Mouse (Mus musculus): ENCODE measurements around the gene Rabep2. TPM values are rescaled to one million over a fixed set of nuclear protein-coding genes. Genes with fewer than 3 reads are reported as not detected.
A peak's percentile ranks its signal among the peaks of the same experiment; 100 is the strongest.

The Rabep2 gene
- total RNA-seq, 2 experiments from 2014 or later = 52.1 to 63.2 TPM

- DNase-seq (ENCODE audit: low spot score in 2 of 2) = no peak
These were observed 1.6 kb downstream of the Rabep2 start for GRCm38 (mm10) chr7:126430167-126430566.

GRCm38 (mm10) chr7:126434726-126435125, 6.2 kb downstream of the Rabep2 start:
- no peak for DNase-seq (ENCODE audit: low spot score in 2 of 2)

GRCm38 (mm10) chr7:126435801-126436200, 7.2 kb downstream of the Rabep2 start:
- DNase-seq (ENCODE audit: low spot score in 2 of 2) = no peak

GRCm38 (mm10) chr7:126436851-126437250, 8.3 kb downstream of the Rabep2 start:
- DNase-seq (ENCODE audit: low spot score in 2 of 2) = peak; percentile 31 to 59

GRCm38 (mm10) chr7:126440134-126440533, 11.6 kb downstream of the Rabep2 start:
- DNase-seq (ENCODE audit: low spot score in 2 of 2) = no peak

GRCm38 (mm10) chr7:126443997-126444396, 15.4 kb downstream of the Rabep2 start:
- no peak for DNase-seq (ENCODE audit: low spot score in 2 of 2)

GRCm38 (mm10) chr7:126444536-126444935, 16.0 kb downstream of the Rabep2 start:
- DNase-seq (ENCODE audit: low spot score in 2 of 2) = no peak

- DNase-seq (ENCODE audit: low spot score in 2 of 2) = no peak
These were observed 16.7 kb downstream of the Rabep2 start for GRCm38 (mm10) chr7:126445104-126445815.

GRCm38 (mm10) chr7:126446217-126446616, 17.7 kb downstream of the Rabep2 start:
- no peak for DNase-seq (ENCODE audit: low spot score in 2 of 2)

- no peak for DNase-seq (ENCODE audit: low spot score in 2 of 2)
These were observed 19.9 kb downstream of the Rabep2 start for GRCm38 (mm10) chr7:126448481-126448880.

- no peak for DNase-seq (ENCODE audit: low spot score in 2 of 2)
These were observed 21.4 kb downstream of the Rabep2 start for GRCm38 (mm10) chr7:126449991-126450390.

GRCm38 (mm10) chr7:126450641-126451040, 22.1 kb downstream of the Rabep2 start:
- no peak for DNase-seq (ENCODE audit: low spot score in 2 of 2)

GRCm38 (mm10) chr7:126452244-126452643, 23.7 kb downstream of the Rabep2 start:
- no peak for DNase-seq (ENCODE audit: low spot score in 2 of 2)

GRCm38 (mm10) chr7:126453861-126454260, 25.3 kb downstream of the Rabep2 start:
- DNase-seq (ENCODE audit: low spot score in 2 of 2) = no peak

- no peak for DNase-seq (ENCODE audit: low spot score in 2 of 2)
These were observed 26.7 kb downstream of the Rabep2 start for GRCm38 (mm10) chr7:126455242-126455641.

- DNase-seq (ENCODE audit: low spot score in 2 of 2) = no peak
These were observed 28.1 kb downstream of the Rabep2 start for GRCm38 (mm10) chr7:126456382-126457266.

- DNase-seq (ENCODE audit: low spot score in 2 of 2) = no peak
These were observed 29.7 kb downstream of the Rabep2 start for GRCm38 (mm10) chr7:126458225-126458624.

- DNase-seq (ENCODE audit: low spot score in 2 of 2) = no peak
These were observed 30.5 kb downstream of the Rabep2 start for GRCm38 (mm10) chr7:126458844-126459618.

- DNase-seq (ENCODE audit: low spot score in 2 of 2) = no peak
These were observed 32.3 kb downstream of the Rabep2 start for GRCm38 (mm10) chr7:126460623-126461399.

GRCm38 (mm10) chr7:126461626-126462025, 33.1 kb downstream of the Rabep2 start:
- no peak for DNase-seq (ENCODE audit: low spot score in 2 of 2)

- DNase-seq (ENCODE audit: low spot score in 2 of 2) = no peak
These were observed 34.4 kb downstream of the Rabep2 start, which contains the start of gene Atp2a1 for GRCm38 (mm10) chr7:126463004-126463403. Gene Atp2a1 (minus strand): TSS chr7:126463108.

All from adrenal gland, postnatal 4 days (tissue).